Mouse (Mus musculus) heart, embryonic 14.5 days (tissue): ENCODE data around the gene Mrpl1. TPM values are rescaled to one million over a fixed set of nuclear protein-coding genes. Genes with fewer than 3 reads are reported as not detected.

ENCODE experiments used
- ATAC-seq: fragments of 200-750 bp; cut with Nextera tagmentation; 2 replicates; pipeline ENCODE4 v1.8.0; 2017; ENCODE audit warnings: low read depth, moderate TSS enrichment; ENCODE audit not compliant: insufficient number of reproducible peaks, insufficient read depth, low FRiP score
- H3K27ac ChIP-seq, 2 experiments: fragments of 200-500 bp in 1 of 2; fragments of 300-500 bp in 1 of 2; sonication (generic) in 1 of 2; replicated peaks in 1 of 2; 2 replicates each; pipeline ENCODE4 v1.5.1; 2012 to 2014; ENCODE audit warnings: low read depth in 2 of 2, low read length in 2 of 2, control low read depth in 1 of 2, mild to moderate bottlenecking in 1 of 2, mixed read lengths in 1 of 2; ENCODE audit not compliant: control insufficient read depth in 1 of 2, insufficient read depth in 1 of 2
- H3K27me3 ChIP-seq: fragments of 300-500 bp; sonication (generic); 2 replicates; pipeline ENCODE4 v1.6.1; 2014; ENCODE audit warnings: mild to moderate bottlenecking, low read length, control low read depth; ENCODE audit not compliant: control insufficient read depth, insufficient read depth
- H3K36me3 ChIP-seq: fragments of 300-500 bp; sonication (generic); 2 replicates; pipeline ENCODE4 v1.6.1; 2014; ENCODE audit warnings: mild to moderate bottlenecking, control low read depth, low read length, mixed read lengths; ENCODE audit not compliant: control insufficient read depth, insufficient read depth
- H3K4me1 ChIP-seq, 2 experiments: fragments of 200-500 bp in 1 of 2; fragments of 300-500 bp in 1 of 2; sonication (generic) in 1 of 2; 2 replicates each; pipeline ENCODE4 v1.6.1; 2012 to 2014; ENCODE audit warnings: low read length in 2 of 2, control low read depth in 1 of 2, mixed read lengths in 1 of 2; ENCODE audit not compliant: control insufficient read depth in 2 of 2, insufficient read depth in 2 of 2
- H3K4me2 ChIP-seq: fragments of 300-500 bp; sonication (generic); 2 replicates; pipeline ENCODE4 v1.6.1; 2014; ENCODE audit warnings: mild to moderate bottlenecking, low read length
- H3K4me3 ChIP-seq, 2 experiments: fragments of 200-500 bp in 1 of 2; fragments of 300-500 bp in 1 of 2; sonication (generic) in 1 of 2; 2 replicates each; pipeline ENCODE4 v1.5.1; 2012 to 2014; ENCODE audit warnings: low read length in 2 of 2, mild to moderate bottlenecking in 2 of 2, control low read depth in 1 of 2, low read depth in 1 of 2, moderate library complexity in 1 of 2; ENCODE audit not compliant: control insufficient read depth in 1 of 2, insufficient read depth in 1 of 2
- H3K9ac ChIP-seq: fragments of 300-500 bp; sonication (generic); 2 replicates; pipeline ENCODE4 v1.6.1; 2014; ENCODE audit warnings: mild to moderate bottlenecking, low read length
- H3K9me3 ChIP-seq: fragments of 300-500 bp; sonication (generic); 2 replicates; pipeline ENCODE4 v1.6.1; 2016; ENCODE audit warnings: low read length, control low read depth; ENCODE audit not compliant: control insufficient read depth
- WGBS: fragments of 180-500 bp; shearing (Covaris S2); extraction: QIAGEN DNeasy Blood & Tissue Kit; methylation state at CpG from one replicate; pipeline ENCODE4 v1.1.7; 2014; 5-methylcytosine and 5-hydroxymethylcytosine counted together
- polyA plus RNA-seq: library from polyadenylated mRNA; unstranded; fragments of >200 nt; fragmentation: Nextera tagmentation; extraction: Ambion mirVana; gene quantifications from 2 replicates; pipeline ENCODE4 v1.2.1, GENCODE M21; 2014

Mrpl1 gene
- polyA plus RNA-seq, 1 experiment from 2014 or later, result 22.6 TPM

- Histone ChIP-seq H3K9ac (no peak overlapping the region), H3K36me3 (peaks cover 35% of the 10 kb centered on the region), H3K4me1 (no peaks in the 10 kb centered on the region), H3K27ac (no peak overlapping the region), H3K27me3 (no peaks in the 10 kb centered on the region), H3K9me3 (no peaks in the 10 kb centered on the region), H3K4me3 (no peak overlapping the region), H3K4me2 (no peak overlapping the region)
- 59% methylated on average over 3 of the region's 3 CpGs for WGBS
- ATAC-seq, result no peak
Observed at GRCm38 (mm10) chr5:96267017-96267702, 57.9 kb downstream of the Mrpl1 start.

GRCm38 (mm10) chr5:96271070-96271469 lies 61.8 kb downstream of the Mrpl1 start:
- Histone ChIP-seq H3K36me3 (0 out of 2 replicates have a peak, but pooled peaks cover under 1% of the 10 kb centered on the region), H3K9ac (no peak overlapping the region), H3K27ac (no peak overlapping the region), H3K27me3 (no peaks in the 10 kb centered on the region), H3K4me1 (no peaks in the 10 kb centered on the region), H3K4me2 (no peak overlapping the region), H3K4me3 (no peak overlapping the region), H3K9me3 (no peaks in the 10 kb centered on the region)
- WGBS, result 86% methylated on average over 6 of the region's 6 CpGs
- ATAC-seq, result no peak

DNA sequence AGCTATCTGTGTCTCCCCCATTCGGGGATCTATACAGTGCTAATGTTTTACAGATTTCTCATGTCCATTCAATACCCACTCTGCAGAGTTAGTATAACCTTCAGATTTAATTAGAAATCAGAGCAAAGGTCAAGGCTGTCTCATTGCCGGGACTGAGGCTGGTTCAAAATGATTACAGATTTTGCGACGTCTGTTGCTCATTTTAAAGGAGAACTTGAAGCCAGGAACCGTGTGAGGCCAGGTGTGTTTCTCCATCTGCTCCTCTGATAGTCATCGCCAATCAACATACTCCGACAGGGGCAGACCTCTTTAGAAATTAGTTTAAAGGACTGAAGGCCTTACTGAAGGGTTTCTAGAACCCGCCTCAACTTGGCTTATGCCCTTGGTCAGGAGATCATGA lies 96.5 kb downstream of the Mrpl1 start:
- H3K4me3 ChIP-seq, result no peak overlapping the region
- no peaks in the 10 kb centered on the region for H3K9me3 ChIP-seq
- no peaks in the 10 kb centered on the region; a peak in 1 of 4 replicates for H3K4me1 ChIP-seq
- H3K9ac ChIP-seq, result no peak overlapping the region
- 75% methylated on average over 8 of the region's 8 CpGs for WGBS
- no peak for ATAC-seq
- no peak overlapping the region for H3K4me2 ChIP-seq
- H3K27ac ChIP-seq, result no peak overlapping the region
- no peaks in the 10 kb centered on the region for H3K27me3 ChIP-seq
- H3K36me3 ChIP-seq, result no peaks in the 10 kb centered on the region

GRCm38 (mm10) chr5:96306271-96306670 lies 97.0 kb downstream of the Mrpl1 start:
- no peaks in the 10 kb centered on the region; a peak in 1 of 4 replicates for H3K4me1 ChIP-seq
- no peak overlapping the region for H3K9ac ChIP-seq
- no peaks in the 10 kb centered on the region for H3K36me3 ChIP-seq
- H3K4me3 ChIP-seq, result no peak overlapping the region
- no peaks in the 10 kb centered on the region for H3K9me3 ChIP-seq
- no peak overlapping the region for H3K27ac ChIP-seq
- no peaks in the 10 kb centered on the region for H3K27me3 ChIP-seq
- H3K4me2 ChIP-seq, result no peak overlapping the region
- 81% methylated on average over 1 of the region's 1 CpGs for WGBS
- ATAC-seq, result no peak

- Histone ChIP-seq H3K4me1 (no peaks in the 10 kb centered on the region; a peak in 1 of 4 replicates), H3K9me3 (no peaks in the 10 kb centered on the region), H3K4me2 (no peak overlapping the region), H3K4me3 (no peak overlapping the region), H3K9ac (no peak overlapping the region), H3K36me3 (no peaks in the 10 kb centered on the region), H3K27ac (no peak overlapping the region), H3K27me3 (no peaks in the 10 kb centered on the region)
- 52% methylated on average over 5 of the region's 5 CpGs for WGBS
- no peak for ATAC-seq
Observed at GRCm38 (mm10) chr5:96306826-96307225, 97.5 kb downstream of the Mrpl1 start.

DNA sequence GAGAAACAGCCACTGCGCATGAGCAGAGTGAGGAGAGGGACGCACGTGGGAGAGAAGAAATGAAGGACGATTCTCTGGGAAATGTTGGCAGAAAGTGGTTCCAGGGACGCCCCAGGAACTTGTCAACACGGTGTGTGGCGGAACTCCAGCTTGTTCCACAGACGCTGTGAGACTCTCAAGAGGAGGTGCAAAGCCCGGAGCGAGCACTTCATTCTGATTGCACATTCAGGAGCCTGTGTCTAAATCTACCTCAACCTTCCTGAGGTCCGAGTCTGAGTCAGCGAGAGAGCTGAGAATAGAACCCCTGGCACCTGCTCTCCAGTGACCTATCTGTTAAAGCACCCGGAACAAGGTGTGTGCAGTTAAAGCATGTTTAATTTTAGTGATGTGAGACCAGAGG lies 98.8 kb downstream of the Mrpl1 start:
- no peak for ATAC-seq
- H3K4me2 ChIP-seq, result no peak overlapping the region
- no peak overlapping the region for H3K27ac ChIP-seq
- H3K9me3 ChIP-seq, result no peaks in the 10 kb centered on the region
- H3K4me1 ChIP-seq, result no peaks in the 10 kb centered on the region; a peak in 1 of 4 replicates
- H3K36me3 ChIP-seq, result no peaks in the 10 kb centered on the region
- no peak overlapping the region for H3K9ac ChIP-seq
- 53% methylated on average over 13 of the region's 13 CpGs for WGBS
- no peaks in the 10 kb centered on the region for H3K27me3 ChIP-seq
- no peak overlapping the region for H3K4me3 ChIP-seq

DNA sequence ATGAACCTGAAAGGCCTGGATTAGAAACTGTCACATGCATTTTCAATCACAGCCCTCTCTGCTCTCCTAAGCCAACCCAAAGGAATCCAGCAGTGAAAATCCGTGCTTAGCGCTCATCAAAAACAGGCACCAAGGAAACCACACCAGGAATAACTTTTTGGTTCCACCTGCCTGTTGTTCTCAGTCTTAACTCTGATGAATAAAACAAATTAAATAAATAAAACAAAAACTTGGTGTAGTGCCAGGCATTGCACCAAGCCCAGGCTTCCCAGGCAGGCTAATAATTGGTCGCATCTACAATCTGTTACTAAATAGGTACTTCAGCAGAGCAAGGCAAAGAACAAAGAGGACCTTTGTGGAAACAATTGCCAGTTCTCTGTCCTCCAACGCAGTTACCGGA lies 99.4 kb downstream of the Mrpl1 start:
- 75% methylated on average over 5 of the region's 5 CpGs for WGBS
- no peak for ATAC-seq
- Histone ChIP-seq H3K4me1 (no peaks in the 10 kb centered on the region; a peak in 1 of 4 replicates), H3K4me2 (no peak overlapping the region), H3K4me3 (no peak overlapping the region), H3K9ac (no peak overlapping the region), H3K9me3 (no peaks in the 10 kb centered on the region), H3K27ac (no peak overlapping the region), H3K27me3 (no peaks in the 10 kb centered on the region), H3K36me3 (no peaks in the 10 kb centered on the region)

DNA sequence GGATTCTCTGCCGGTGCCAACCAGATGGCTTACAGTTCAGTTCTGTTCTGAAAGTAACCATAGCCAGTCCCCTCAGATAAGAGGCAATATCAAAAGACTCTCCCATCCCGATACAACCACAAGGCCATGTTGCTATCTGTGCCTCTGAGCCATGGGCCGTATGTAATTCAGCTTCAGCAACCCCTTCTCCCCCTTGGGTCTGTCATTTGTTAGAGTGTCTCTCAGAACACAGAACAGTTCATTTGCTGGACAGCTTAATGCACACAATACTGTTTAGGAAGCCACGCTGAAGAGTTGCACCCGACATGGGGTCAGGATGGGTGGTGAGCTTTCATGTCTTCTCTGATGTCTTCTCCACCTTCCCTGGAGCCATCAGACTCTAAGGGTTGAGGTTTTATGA lies 100.3 kb downstream of the Mrpl1 start:
- ATAC-seq, result no peak
- H3K4me1 ChIP-seq, result no peaks in the 10 kb centered on the region; a peak in 1 of 4 replicates
- no peak overlapping the region for H3K9ac ChIP-seq
- no peak overlapping the region for H3K27ac ChIP-seq
- no peaks in the 10 kb centered on the region for H3K27me3 ChIP-seq
- 78% methylated on average over 5 of the region's 5 CpGs for WGBS
- no peaks in the 10 kb centered on the region for H3K9me3 ChIP-seq
- H3K36me3 ChIP-seq, result no peaks in the 10 kb centered on the region
- H3K4me2 ChIP-seq, result no peak overlapping the region
- no peak overlapping the region for H3K4me3 ChIP-seq
